Mouse (Mus musculus) brain, adult 10 weeks (tissue): Measurements from ENCODE around the gene Gm5795. TPM values are rescaled to one million over a fixed set of nuclear protein-coding genes. Genes with fewer than 3 reads are reported as not detected.

ENCODE experiments used
- polyA plus RNA-seq: library from polyadenylated mRNA; stranded (reverse); fragments of 350-450 nt; fragmentation: Illumina TruSeq; extraction: RNeasy Lipid Tissue Mini Kit (QIAGEN cat#74804); gene quantifications from one replicate; pipeline ENCODE4 v1.2.3, GENCODE M21; 2015; ENCODE audit warnings: low read depth, low replicate concordance

Gm5795 gene
- not detected for polyA plus RNA-seq

DNA sequence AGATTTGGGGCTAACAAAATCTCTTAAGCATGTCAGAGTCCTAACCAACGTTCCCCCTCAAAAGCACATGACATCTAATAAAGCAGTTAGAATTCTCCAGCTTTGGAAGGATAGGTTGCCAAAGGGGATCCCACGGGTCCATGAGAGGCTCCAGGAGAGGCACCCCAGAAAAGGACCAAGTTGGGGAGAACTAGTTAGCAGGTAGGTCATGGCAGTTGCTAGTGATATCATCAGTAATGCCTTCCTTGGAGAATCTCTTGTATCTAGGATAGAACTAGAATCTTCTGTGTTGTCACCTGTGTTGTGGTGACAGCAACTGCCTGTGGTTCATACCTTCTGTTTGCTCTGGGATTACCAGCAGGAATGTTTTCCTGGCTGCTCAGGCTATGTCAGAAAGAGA, at the start of gene Gm5795:
Gene Gm5795, plus strand, starts transcription at position 301 of the 400 bp plus-strand sequence.

GRCm38 (mm10) chr14:3208272-3209152, 20.5 kb downstream of the Gm5795 start, which contains the start of gene D830030K20Rik:
D830030K20Rik (plus strand) TSS chr14:3208488.

Other genes with a start within 250 kb of the Gm5795 start
- gene Gm2888, start 158.3 kb upstream of the Gm5795 start, polyA plus RNA-seq, result not detected
- gene Gm2897, start 139.0 kb upstream of the Gm5795 start, polyA plus RNA-seq, result 2.3 TPM
- not detected for gene Gm10340, start 54.3 kb upstream of the Gm5795 start, polyA plus RNA-seq
- gene D830030K20Rik, start 20.2 kb downstream of the Gm5795 start, polyA plus RNA-seq, result 8.9 TPM
- 0.27 TPM for gene Gm2956, start 144.4 kb downstream of the Gm5795 start, polyA plus RNA-seq
- gene Gm10413, start 206.8 kb downstream of the Gm5795 start, polyA plus RNA-seq, result not detected
- 4.3 TPM for gene Gm10409, start 224.4 kb downstream of the Gm5795 start, polyA plus RNA-seq
- 1.4 TPM for gene Gm3005, start 239.8 kb downstream of the Gm5795 start, polyA plus RNA-seq